Mouse (Mus musculus): ENCODE results near the gene Cenpn. TPM values are rescaled to one million over a fixed set of nuclear protein-coding genes. Genes with fewer than 3 reads are reported as not detected.

Gene Cenpn
- total and polyA plus RNA-seq, 2 experiments from 2014 or later, result 2.6 to 5.8 TPM

- no peaks in the 10 kb centered on the region for H3K27me3 ChIP-seq (ENCODE audit: insufficient read depth, low read length)
- no peak for TF ChIP-seq CTCF (IDR thresholded peaks at IDR 0.05)
- 0 out of 2 replicates have a peak, but pooled peaks cover 2% of the 10 kb centered on the region for H3K9me3 ChIP-seq (ENCODE audit: low read length)
- ATAC-seq (ENCODE audit: low FRiP score) (no peak), DNase-seq (ENCODE audit: low spot score) (no peak)
- no peak overlapping the region for H3K27ac ChIP-seq (ENCODE audit: low read depth, low read length)
- no peak overlapping the region for H3K9ac ChIP-seq (replicated peaks; ENCODE audit: low read length, poor library complexity, severe bottlenecking)
- no peak overlapping the region for H3K4me3 ChIP-seq (ENCODE audit: low read depth, low read length)
- no peak overlapping the region for H3K4me2 ChIP-seq (ENCODE audit: low read depth, low read length, poor library complexity, severe bottlenecking)
- H3K4me1 ChIP-seq (ENCODE audit: insufficient read depth, low read length), result no peaks in the 10 kb centered on the region
- 0 out of 2 replicates have a peak, but pooled peaks cover 3% of the 10 kb centered on the region for H3K36me3 ChIP-seq (ENCODE audit: insufficient read depth, low read length)
- WGBS, result 95% methylated on average over 4 of the region's 4 CpGs
Measured at GRCm38 (mm10) chr8:116904736-116905135, 16.8 kb upstream of the Cenpn start.

- H3K4me2 ChIP-seq (ENCODE audit: low read depth, low read length, poor library complexity, severe bottlenecking), result no peak overlapping the region
- no peaks in the 10 kb centered on the region for H3K4me1 ChIP-seq (ENCODE audit: insufficient read depth, low read length)
- ATAC-seq (ENCODE audit: low FRiP score), result no peak
- no peak for TF ChIP-seq CTCF (IDR thresholded peaks at IDR 0.05)
- H3K4me3 ChIP-seq (ENCODE audit: low read depth, low read length), result no peak overlapping the region
- H3K27ac ChIP-seq (ENCODE audit: low read depth, low read length), result no peak overlapping the region
- H3K36me3 ChIP-seq (ENCODE audit: insufficient read depth, low read length), result 0 out of 2 replicates have a peak, but pooled peaks cover 3% of the 10 kb centered on the region
- DNase-seq (ENCODE audit: low spot score), result no peak
- H3K9me3 ChIP-seq (ENCODE audit: low read length), result 0 out of 2 replicates have a peak, but pooled peaks cover 2% of the 10 kb centered on the region
- no peaks in the 10 kb centered on the region for H3K27me3 ChIP-seq (ENCODE audit: insufficient read depth, low read length)
- H3K9ac ChIP-seq (replicated peaks; ENCODE audit: low read length, poor library complexity, severe bottlenecking), result no peak overlapping the region
- 91% methylated on average over 4 of the region's 4 CpGs for WGBS
Measured at GRCm38 (mm10) chr8:116905252-116905651, 16.3 kb upstream of the Cenpn start.

GRCm38 (mm10) chr8:116905836-116906235 is 15.7 kb upstream of the Cenpn start:
- Histone ChIP-seq H3K4me1 (ENCODE audit: insufficient read depth, low read length) (no peaks in the 10 kb centered on the region), H3K27ac (ENCODE audit: low read depth, low read length) (no peak overlapping the region), H3K4me2 (ENCODE audit: low read depth, low read length, poor library complexity, severe bottlenecking) (no peak overlapping the region), H3K4me3 (ENCODE audit: low read depth, low read length) (no peak overlapping the region), H3K9me3 (ENCODE audit: low read length) (0 out of 2 replicates have a peak, but pooled peaks cover 2% of the 10 kb centered on the region), H3K27me3 (ENCODE audit: insufficient read depth, low read length) (no peaks in the 10 kb centered on the region), H3K36me3 (ENCODE audit: insufficient read depth, low read length) (peaks cover 5% of the 10 kb centered on the region; the same call in 1 of the 2 replicates), H3K9ac (replicated peaks; ENCODE audit: low read length, poor library complexity, severe bottlenecking) (no peak overlapping the region)
- ATAC-seq (ENCODE audit: low FRiP score) (no peak), DNase-seq (ENCODE audit: low spot score) (no peak)
- TF ChIP-seq CTCF (IDR thresholded peaks at IDR 0.05), result no peak
- WGBS, result 92% methylated on average over 4 of the region's 4 CpGs

GRCm38 (mm10) chr8:116921005-116921336 is 559 bp upstream of the Cenpn start:
- H3K27ac ChIP-seq (ENCODE audit: low read depth, low read length), result peak overlapping the region; percentile 72; the same call in 1 of the 2 replicates
- peak overlapping the region; percentile 62 for H3K4me2 ChIP-seq (ENCODE audit: low read depth, low read length, poor library complexity, severe bottlenecking)
- WGBS, result under 1% methylated on average over 22 of the region's 22 CpGs
- peaks cover 6% of the 10 kb centered on the region; the same call in 1 of the 2 replicates for H3K4me1 ChIP-seq (ENCODE audit: insufficient read depth, low read length)
- H3K4me3 ChIP-seq (ENCODE audit: low read depth, low read length), result peak overlapping the region; percentile 50
- TF ChIP-seq CTCF (IDR thresholded peaks at IDR 0.05), result no peak
- no peaks in the 10 kb centered on the region for H3K36me3 ChIP-seq (ENCODE audit: insufficient read depth, low read length)
- H3K9me3 ChIP-seq (ENCODE audit: low read length), result no peaks in the 10 kb centered on the region
- H3K9ac ChIP-seq (replicated peaks; ENCODE audit: low read length, poor library complexity, severe bottlenecking), result peak overlapping the region; percentile 55
- ATAC-seq (ENCODE audit: low FRiP score), result peak; percentile 45
- H3K27me3 ChIP-seq (ENCODE audit: insufficient read depth, low read length), result no peaks in the 10 kb centered on the region
- DNase-seq (ENCODE audit: low spot score), result no peak

- no peaks in the 10 kb centered on the region for H3K36me3 ChIP-seq (ENCODE audit: insufficient read depth, low read length)
- peak overlapping the region; percentile 50 for H3K4me3 ChIP-seq (ENCODE audit: low read depth, low read length)
- WGBS, result 32% methylated on average over 17 of the region's 17 CpGs
- H3K27ac ChIP-seq (ENCODE audit: low read depth, low read length), result no peak overlapping the region
- H3K4me1 ChIP-seq (ENCODE audit: insufficient read depth, low read length), result peaks cover 6% of the 10 kb centered on the region; the same call in 1 of the 2 replicates
- H3K9ac ChIP-seq (replicated peaks; ENCODE audit: low read length, poor library complexity, severe bottlenecking), result peak overlapping the region; percentile 55
- H3K9me3 ChIP-seq (ENCODE audit: low read length), result no peaks in the 10 kb centered on the region
- ATAC-seq (ENCODE audit: low FRiP score), result no peak
- H3K27me3 ChIP-seq (ENCODE audit: insufficient read depth, low read length), result no peaks in the 10 kb centered on the region
- no peak for DNase-seq (ENCODE audit: low spot score)
- TF ChIP-seq CTCF (IDR thresholded peaks at IDR 0.05), result no peak
- H3K4me2 ChIP-seq (ENCODE audit: low read depth, low read length, poor library complexity, severe bottlenecking), result peak overlapping the region; percentile 62
Measured at GRCm38 (mm10) chr8:116922060-116922757, 679 bp downstream of the Cenpn start.

- H3K27ac ChIP-seq (ENCODE audit: low read depth, low read length), result no peak overlapping the region
- no peak overlapping the region for H3K9ac ChIP-seq (replicated peaks; ENCODE audit: low read length, poor library complexity, severe bottlenecking)
- no peak for DNase-seq (ENCODE audit: low spot score)
- H3K4me1 ChIP-seq (ENCODE audit: insufficient read depth, low read length), result peaks cover 6% of the 10 kb centered on the region; the same call in 1 of the 2 replicates
- H3K9me3 ChIP-seq (ENCODE audit: low read length), result no peaks in the 10 kb centered on the region
- H3K36me3 ChIP-seq (ENCODE audit: insufficient read depth, low read length), result no peaks in the 10 kb centered on the region
- TF ChIP-seq CTCF (IDR thresholded peaks at IDR 0.05), result no peak
- H3K4me3 ChIP-seq (ENCODE audit: low read depth, low read length), result no peak overlapping the region
- 93% methylated on average over 8 of the region's 8 CpGs for WGBS
- ATAC-seq (ENCODE audit: low FRiP score), result no peak
- no peaks in the 10 kb centered on the region for H3K27me3 ChIP-seq (ENCODE audit: insufficient read depth, low read length)
- H3K4me2 ChIP-seq (ENCODE audit: low read depth, low read length, poor library complexity, severe bottlenecking), result no peak overlapping the region
Measured at GRCm38 (mm10) chr8:116923526-116923925, 2.0 kb downstream of the Cenpn start.
